Mouse (Mus musculus): ENCODE measurements at regions not wholly inside any gene's neighbourhood (a gene's known extent, or its start where the extent isn't known, plus 50 kb on each side); places are given as distances from the start of the nearest gene placed in this dataset.

GRCm38 (mm10) chr15:62170337-62170736 lies 1247.5 kb upstream of the A1bg start:
- WGBS: 88% methylated on average over 4 of the region's 4 CpGs
- Histone ChIP-seq H3K4me3 (replicated peaks) (no peak overlapping the region), H3K27me3 (replicated peaks) (no peaks in the 10 kb centered on the region), H3K9me3 (no peaks in the 10 kb centered on the region), H3K4me1 (no peaks in the 10 kb centered on the region), H3K27ac (no peak overlapping the region), H3K36me3 (no peaks in the 10 kb centered on the region), H3K9ac (no peak overlapping the region), H3K4me2 (no peak overlapping the region)
- no peak for ATAC-seq (ENCODE audit: insufficient read depth, low FRiP score, low read depth)

GRCm38 (mm10) chr15:62169591-62170019 lies 1246.8 kb upstream of the A1bg start:
- Histone ChIP-seq H3K4me2 (no peak overlapping the region), H3K27ac (no peak overlapping the region), H3K36me3 (no peaks in the 10 kb centered on the region), H3K4me3 (replicated peaks) (no peak overlapping the region), H3K4me1 (no peaks in the 10 kb centered on the region), H3K9ac (no peak overlapping the region), H3K27me3 (replicated peaks) (no peaks in the 10 kb centered on the region), H3K9me3 (no peaks in the 10 kb centered on the region)
- ATAC-seq (ENCODE audit: insufficient read depth, low FRiP score, low read depth): no peak
- 87% methylated on average over 3 of the region's 3 CpGs for WGBS

- no peak for ATAC-seq (ENCODE audit: insufficient read depth, low FRiP score, low read depth)
- Histone ChIP-seq H3K4me3 (replicated peaks) (no peak overlapping the region), H3K4me1 (no peaks in the 10 kb centered on the region), H3K9ac (no peak overlapping the region), H3K4me2 (no peak overlapping the region), H3K36me3 (no peaks in the 10 kb centered on the region), H3K9me3 (no peaks in the 10 kb centered on the region), H3K27me3 (replicated peaks) (no peaks in the 10 kb centered on the region), H3K27ac (no peak overlapping the region)
- WGBS: 93% methylated on average over 8 of the region's 8 CpGs
Measured at GRCm38 (mm10) chr15:62168958-62169590, 1246.3 kb upstream of the A1bg start.

DNA sequence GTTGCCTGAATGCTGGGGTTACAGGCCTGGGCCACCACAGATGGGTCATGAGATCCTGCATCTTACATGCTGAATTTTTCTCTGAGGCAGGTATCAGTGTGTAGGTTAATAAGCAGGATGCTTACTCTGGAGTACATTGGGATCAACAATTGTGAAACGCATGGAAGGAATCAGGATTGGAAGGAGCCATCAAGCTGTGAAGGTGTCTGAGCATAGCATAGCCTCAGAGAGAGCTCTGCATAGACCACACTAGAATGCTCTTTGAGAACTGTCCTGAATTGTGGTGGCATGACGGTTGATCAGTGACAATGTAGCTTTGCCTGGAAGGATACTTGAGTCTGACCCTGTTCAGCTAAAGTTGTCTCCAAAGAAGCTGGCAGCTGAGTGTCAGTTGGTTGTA lies 1245.7 kb upstream of the A1bg start:
- no peaks in the 10 kb centered on the region for H3K36me3 ChIP-seq
- 97% methylated on average over 2 of the region's 2 CpGs for WGBS
- H3K4me1 ChIP-seq: no peaks in the 10 kb centered on the region
- no peak for ATAC-seq (ENCODE audit: insufficient read depth, low FRiP score, low read depth)
- H3K9ac ChIP-seq: no peak overlapping the region
- no peaks in the 10 kb centered on the region for H3K9me3 ChIP-seq
- no peak overlapping the region for H3K4me2 ChIP-seq
- no peak overlapping the region for H3K4me3 ChIP-seq (replicated peaks)
- no peak overlapping the region for H3K27ac ChIP-seq
- H3K27me3 ChIP-seq (replicated peaks): no peaks in the 10 kb centered on the region

DNA sequence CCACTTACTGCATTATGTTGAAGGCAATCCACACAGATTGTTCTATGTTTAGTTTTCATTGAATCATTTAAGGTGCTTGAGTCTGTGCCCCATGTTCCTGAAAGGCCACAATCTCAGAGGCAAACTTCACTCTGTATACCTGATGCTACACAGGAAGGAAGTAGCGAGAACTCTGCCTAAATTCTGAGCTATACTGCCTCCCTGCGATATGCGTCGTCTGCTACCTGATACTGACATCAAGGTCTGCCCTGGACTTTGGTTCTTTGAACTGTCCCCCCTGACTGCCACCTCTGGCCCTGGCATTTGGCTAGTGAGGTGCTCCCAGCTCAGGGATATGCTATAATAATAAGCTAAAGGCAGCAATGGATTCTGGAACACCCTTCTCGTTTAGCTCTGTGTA lies 1244.0 kb upstream of the A1bg start:
- H3K27ac ChIP-seq: no peak overlapping the region
- WGBS: 87% methylated on average over 5 of the region's 5 CpGs
- ATAC-seq (ENCODE audit: insufficient read depth, low FRiP score, low read depth): no peak

DNA sequence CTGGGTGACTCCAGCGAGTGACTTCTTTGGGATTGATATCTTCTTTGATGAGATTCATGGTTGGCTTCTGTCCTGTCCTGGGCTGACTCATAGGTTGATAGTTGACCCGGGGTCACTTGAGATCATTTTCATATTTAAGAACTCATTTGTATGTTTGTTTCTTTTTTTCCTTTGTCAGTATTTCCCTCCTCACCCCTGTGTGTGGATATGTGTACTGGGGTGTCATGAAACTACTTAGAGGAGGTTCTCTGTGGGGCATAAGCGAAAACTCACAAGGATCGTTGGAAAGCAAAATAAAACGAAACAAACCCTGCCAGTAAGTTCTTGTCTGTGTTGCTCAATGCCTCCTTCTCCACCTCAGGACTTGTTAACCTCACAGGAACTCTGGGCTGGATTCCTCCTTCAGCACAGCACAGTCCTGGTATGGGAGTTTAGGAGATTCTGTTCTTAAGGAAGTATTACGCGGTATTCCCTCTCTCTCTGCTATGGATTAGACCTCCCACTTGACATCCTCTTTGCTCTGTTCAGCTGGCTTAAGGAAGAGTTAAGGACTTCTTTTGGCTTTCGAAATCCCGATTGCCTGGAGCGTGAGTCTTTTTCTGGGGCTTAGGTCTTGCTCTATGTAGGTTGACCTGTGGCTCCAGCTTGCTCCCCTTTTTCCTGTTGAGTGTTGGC lies 1243.2 kb upstream of the A1bg start:
- H3K27ac ChIP-seq: no peak overlapping the region
- H3K4me3 ChIP-seq (replicated peaks): no peak overlapping the region
- no peak for ATAC-seq (ENCODE audit: insufficient read depth, low FRiP score, low read depth)
- no peaks in the 10 kb centered on the region for H3K27me3 ChIP-seq (replicated peaks)
- H3K9ac ChIP-seq: no peak overlapping the region
- H3K4me2 ChIP-seq: no peak overlapping the region
- 86% methylated on average over 10 of the region's 10 CpGs for WGBS
- no peaks in the 10 kb centered on the region for H3K36me3 ChIP-seq
- H3K4me1 ChIP-seq: no peaks in the 10 kb centered on the region
- H3K9me3 ChIP-seq: no peaks in the 10 kb centered on the region

More for the DNA sequence above, 1244.0 kb upstream of the A1bg start:
- H3K4me1 ChIP-seq: no peaks in the 10 kb centered on the region
- no peak overlapping the region for H3K4me2 ChIP-seq
- no peaks in the 10 kb centered on the region for H3K36me3 ChIP-seq
- H3K9ac ChIP-seq: no peak overlapping the region
- no peaks in the 10 kb centered on the region for H3K9me3 ChIP-seq
- H3K27me3 ChIP-seq (replicated peaks): no peaks in the 10 kb centered on the region
- no peak overlapping the region for H3K4me3 ChIP-seq (replicated peaks)

DNA sequence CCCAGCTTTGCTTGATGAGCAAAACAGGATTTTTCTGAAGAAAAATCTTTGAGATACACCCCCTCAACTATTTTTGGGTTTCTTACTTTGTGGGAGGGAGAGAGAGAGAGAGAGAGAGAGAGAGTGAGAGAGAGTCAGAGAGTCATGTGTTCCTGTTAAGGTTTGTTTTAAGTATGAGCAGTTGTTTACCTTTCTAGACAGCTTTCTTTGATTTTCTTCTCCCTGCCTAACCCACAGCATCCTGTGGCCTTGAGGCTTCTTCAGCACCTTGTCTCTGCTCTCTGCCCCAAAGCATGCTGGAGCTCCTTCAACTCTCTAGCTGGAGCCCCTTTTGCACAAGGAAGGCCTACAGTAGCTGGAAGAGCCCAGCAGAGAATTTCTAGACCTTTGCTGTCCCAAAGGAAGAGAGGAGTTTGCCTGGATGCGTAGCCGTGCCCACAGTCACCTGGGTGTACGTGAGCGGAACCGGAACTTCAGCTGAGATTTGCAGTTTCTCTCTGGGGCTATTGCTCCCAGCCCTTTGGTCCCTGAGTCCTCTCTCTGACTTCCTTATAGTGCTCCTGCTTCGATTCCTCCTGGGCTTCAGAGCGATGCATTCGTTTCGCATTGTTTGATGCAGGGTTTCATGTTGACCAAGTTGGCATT lies 1242.1 kb upstream of the A1bg start:
- WGBS: 94% methylated on average over 9 of the region's 9 CpGs
- no peak overlapping the region for H3K4me2 ChIP-seq
- H3K4me3 ChIP-seq (replicated peaks): no peak overlapping the region
- no peak overlapping the region for H3K27ac ChIP-seq
- H3K9me3 ChIP-seq: no peaks in the 10 kb centered on the region
- H3K27me3 ChIP-seq (replicated peaks): no peaks in the 10 kb centered on the region
- H3K4me1 ChIP-seq: no peaks in the 10 kb centered on the region
- ATAC-seq (ENCODE audit: insufficient read depth, low FRiP score, low read depth): no peak
- no peaks in the 10 kb centered on the region for H3K36me3 ChIP-seq
- H3K9ac ChIP-seq: no peak overlapping the region

- no peaks in the 10 kb centered on the region for H3K27me3 ChIP-seq (replicated peaks)
- 82% methylated on average over 5 of the region's 5 CpGs for WGBS
- H3K4me3 ChIP-seq (replicated peaks): no peak overlapping the region
- H3K4me2 ChIP-seq: no peak overlapping the region
- no peaks in the 10 kb centered on the region for H3K9me3 ChIP-seq
- H3K36me3 ChIP-seq: no peaks in the 10 kb centered on the region
- no peaks in the 10 kb centered on the region for H3K4me1 ChIP-seq
- no peak overlapping the region for H3K27ac ChIP-seq
- H3K9ac ChIP-seq: no peak overlapping the region
- ATAC-seq (ENCODE audit: insufficient read depth, low FRiP score, low read depth): no peak
Measured at GRCm38 (mm10) chr15:62163203-62163602, 1240.4 kb upstream of the A1bg start.

DNA sequence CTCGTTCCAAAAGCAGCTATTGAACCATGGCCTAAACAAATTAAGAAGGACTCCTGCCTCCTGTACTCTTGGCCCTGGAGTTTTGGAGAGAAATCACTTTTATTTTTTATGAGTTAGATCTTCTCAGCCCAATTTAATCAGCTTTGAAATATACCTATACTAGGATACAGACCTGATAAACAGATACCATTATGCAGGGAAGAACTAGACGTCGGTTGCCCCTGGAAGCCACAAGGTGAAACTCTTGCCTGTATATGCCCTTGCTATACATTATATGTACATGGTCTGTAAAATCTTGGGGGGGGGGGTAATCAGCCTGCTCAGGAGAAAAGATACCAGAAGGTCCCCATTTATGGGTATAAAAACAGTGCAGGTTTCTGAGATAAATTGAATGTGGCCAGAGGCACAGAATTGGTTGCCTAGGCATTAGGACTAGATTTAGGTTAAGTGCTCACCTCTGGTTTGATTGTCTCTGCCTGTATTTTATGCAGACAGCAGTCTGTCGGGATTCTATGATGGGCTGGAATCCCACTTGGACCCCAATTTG lies 1239.9 kb upstream of the A1bg start:
- no peak for ATAC-seq (ENCODE audit: insufficient read depth, low FRiP score, low read depth)
- H3K4me3 ChIP-seq (replicated peaks): no peak overlapping the region
- H3K9ac ChIP-seq: no peak overlapping the region
- H3K4me1 ChIP-seq: no peaks in the 10 kb centered on the region
- 81% methylated on average over 4 of the region's 4 CpGs for WGBS
- H3K27ac ChIP-seq: no peak overlapping the region
- H3K27me3 ChIP-seq (replicated peaks): no peaks in the 10 kb centered on the region
- no peaks in the 10 kb centered on the region for H3K9me3 ChIP-seq
- H3K4me2 ChIP-seq: no peak overlapping the region
- H3K36me3 ChIP-seq: no peaks in the 10 kb centered on the region

GRCm38 (mm10) chr15:62161975-62162647 lies 1239.3 kb upstream of the A1bg start:
- H3K4me2 ChIP-seq: no peak overlapping the region
- no peak overlapping the region for H3K9ac ChIP-seq
- H3K27ac ChIP-seq: no peak overlapping the region
- 69% methylated on average over 8 of the region's 8 CpGs for WGBS
- H3K9me3 ChIP-seq: no peaks in the 10 kb centered on the region
- no peaks in the 10 kb centered on the region for H3K36me3 ChIP-seq
- H3K4me1 ChIP-seq: no peaks in the 10 kb centered on the region
- H3K4me3 ChIP-seq (replicated peaks): no peak overlapping the region
- H3K27me3 ChIP-seq (replicated peaks): no peaks in the 10 kb centered on the region
- ATAC-seq (ENCODE audit: insufficient read depth, low FRiP score, low read depth): no peak

- H3K36me3 ChIP-seq: no peaks in the 10 kb centered on the region
- 89% methylated on average over 8 of the region's 8 CpGs for WGBS
- no peaks in the 10 kb centered on the region for H3K27me3 ChIP-seq (replicated peaks)
- no peak for ATAC-seq (ENCODE audit: insufficient read depth, low FRiP score, low read depth)
- H3K9ac ChIP-seq: no peak overlapping the region
- no peaks in the 10 kb centered on the region for H3K4me1 ChIP-seq
- no peak overlapping the region for H3K4me2 ChIP-seq
- H3K4me3 ChIP-seq (replicated peaks): no peak overlapping the region
- H3K9me3 ChIP-seq: no peaks in the 10 kb centered on the region
- no peak overlapping the region for H3K27ac ChIP-seq
Measured at GRCm38 (mm10) chr15:62161061-62161460, 1238.2 kb upstream of the A1bg start.
